Mouse (Mus musculus): ENCODE data around the gene Macrod2. TPM values are rescaled to one million over a fixed set of nuclear protein-coding genes. Genes with fewer than 3 reads are reported as not detected.

Macrod2 gene
- polyA plus RNA-seq, 1 experiment from 2014 or later, result 25.7 TPM

GRCm38 (mm10) chr2:141013443-141014165 is 618.5 kb downstream of the Macrod2 start:
- Histone ChIP-seq H3K36me3 (ENCODE audit: control insufficient read depth, insufficient read depth) (no peaks in the 10 kb centered on the region), H3K9me3 (ENCODE audit: control insufficient read depth) (no peaks in the 10 kb centered on the region), H3K4me1 (replicated peaks; ENCODE audit: control insufficient read depth, insufficient read depth, low read length) (0 out of 2 replicates have a peak, but pooled peaks cover 3% of the 10 kb centered on the region), H3K27ac (ENCODE audit: low read depth, low read length) (no peak overlapping the region), H3K4me3 (ENCODE audit: low read depth, low read length) (no peak overlapping the region), H3K4me2 (replicated peaks; ENCODE audit: low read depth) (no peak overlapping the region), H3K9ac (ENCODE audit: low read depth, low read length) (no peak overlapping the region), H3K27me3 (replicated peaks; ENCODE audit: control insufficient read depth, insufficient read depth, low read length) (no peaks in the 10 kb centered on the region)
- no peak for ATAC-seq
- WGBS, result 62% methylated on average over 8 of the region's 8 CpGs
- TF ChIP-seq CTCF (IDR thresholded peaks at IDR 0.05; ENCODE audit: low read depth), result no peak

GRCm38 (mm10) chr2:141022971-141023370 is 627.9 kb downstream of the Macrod2 start:
- 87% methylated on average over 4 of the region's 4 CpGs for WGBS
- Histone ChIP-seq H3K36me3 (ENCODE audit: control insufficient read depth, insufficient read depth) (no peaks in the 10 kb centered on the region), H3K4me2 (replicated peaks; ENCODE audit: low read depth) (no peak overlapping the region), H3K4me1 (replicated peaks; ENCODE audit: control insufficient read depth, insufficient read depth, low read length) (no peaks in the 10 kb centered on the region), H3K9me3 (ENCODE audit: control insufficient read depth) (no peaks in the 10 kb centered on the region), H3K4me3 (ENCODE audit: low read depth, low read length) (no peak overlapping the region), H3K27ac (ENCODE audit: low read depth, low read length) (no peak overlapping the region), H3K27me3 (replicated peaks; ENCODE audit: control insufficient read depth, insufficient read depth, low read length) (no peaks in the 10 kb centered on the region), H3K9ac (ENCODE audit: low read depth, low read length) (no peak overlapping the region)
- TF ChIP-seq CTCF (IDR thresholded peaks at IDR 0.05; ENCODE audit: low read depth), result no peak
- ATAC-seq, result no peak

GRCm38 (mm10) chr2:141023916-141024315 is 628.8 kb downstream of the Macrod2 start:
- H3K4me1 ChIP-seq (replicated peaks; ENCODE audit: control insufficient read depth, insufficient read depth, low read length), result no peaks in the 10 kb centered on the region
- WGBS, result 60% methylated on average over 7 of the region's 7 CpGs
- no peak overlapping the region for H3K9ac ChIP-seq (ENCODE audit: low read depth, low read length)
- H3K27me3 ChIP-seq (replicated peaks; ENCODE audit: control insufficient read depth, insufficient read depth, low read length), result no peaks in the 10 kb centered on the region
- H3K4me2 ChIP-seq (replicated peaks; ENCODE audit: low read depth), result no peak overlapping the region
- no peak for ATAC-seq
- H3K36me3 ChIP-seq (ENCODE audit: control insufficient read depth, insufficient read depth), result no peaks in the 10 kb centered on the region
- TF ChIP-seq CTCF (IDR thresholded peaks at IDR 0.05; ENCODE audit: low read depth), result no peak
- no peak overlapping the region for H3K4me3 ChIP-seq (ENCODE audit: low read depth, low read length)
- H3K9me3 ChIP-seq (ENCODE audit: control insufficient read depth), result no peaks in the 10 kb centered on the region
- no peak overlapping the region for H3K27ac ChIP-seq (ENCODE audit: low read depth, low read length)

GRCm38 (mm10) chr2:141024316-141025043 is 629.4 kb downstream of the Macrod2 start:
- TF ChIP-seq CTCF (IDR thresholded peaks at IDR 0.05; ENCODE audit: low read depth), result no peak
- Histone ChIP-seq H3K27me3 (replicated peaks; ENCODE audit: control insufficient read depth, insufficient read depth, low read length) (no peaks in the 10 kb centered on the region), H3K9me3 (ENCODE audit: control insufficient read depth) (no peaks in the 10 kb centered on the region), H3K36me3 (ENCODE audit: control insufficient read depth, insufficient read depth) (no peaks in the 10 kb centered on the region), H3K4me2 (replicated peaks; ENCODE audit: low read depth) (no peak overlapping the region), H3K4me1 (replicated peaks; ENCODE audit: control insufficient read depth, insufficient read depth, low read length) (no peaks in the 10 kb centered on the region), H3K27ac (ENCODE audit: low read depth, low read length) (no peak overlapping the region), H3K9ac (ENCODE audit: low read depth, low read length) (no peak overlapping the region), H3K4me3 (ENCODE audit: low read depth, low read length) (no peak overlapping the region)
- ATAC-seq, result no peak
- 71% methylated on average over 6 of the region's 6 CpGs for WGBS

GRCm38 (mm10) chr2:141056685-141057454 is 661.8 kb downstream of the Macrod2 start:
- TF ChIP-seq CTCF (IDR thresholded peaks at IDR 0.05; ENCODE audit: low read depth), result no peak
- ATAC-seq, result no peak
- WGBS, result 57% methylated on average over 4 of the region's 4 CpGs

GRCm38 (mm10) chr2:141057455-141057833 is 662.3 kb downstream of the Macrod2 start:
- TF ChIP-seq CTCF (IDR thresholded peaks at IDR 0.05; ENCODE audit: low read depth), result no peak
- Histone ChIP-seq H3K36me3 (ENCODE audit: control insufficient read depth, insufficient read depth) (no peaks in the 10 kb centered on the region), H3K9ac (ENCODE audit: low read depth, low read length) (no peak overlapping the region), H3K9me3 (ENCODE audit: control insufficient read depth) (no peaks in the 10 kb centered on the region), H3K4me2 (replicated peaks; ENCODE audit: low read depth) (no peak overlapping the region), H3K4me1 (replicated peaks; ENCODE audit: control insufficient read depth, insufficient read depth, low read length) (no peaks in the 10 kb centered on the region), H3K27ac (ENCODE audit: low read depth, low read length) (no peak overlapping the region), H3K4me3 (ENCODE audit: low read depth, low read length) (no peak overlapping the region), H3K27me3 (replicated peaks; ENCODE audit: control insufficient read depth, insufficient read depth, low read length) (no peaks in the 10 kb centered on the region)
- ATAC-seq, result no peak
- 70% methylated on average over 4 of the region's 4 CpGs for WGBS

More at GRCm38 (mm10) chr2:141056685-141057454, 661.8 kb downstream of the Macrod2 start:
- no peaks in the 10 kb centered on the region for H3K36me3 ChIP-seq (ENCODE audit: control insufficient read depth, insufficient read depth)
- no peaks in the 10 kb centered on the region for H3K4me1 ChIP-seq (replicated peaks; ENCODE audit: control insufficient read depth, insufficient read depth, low read length)
- H3K4me3 ChIP-seq (ENCODE audit: low read depth, low read length), result no peak overlapping the region
- H3K27ac ChIP-seq (ENCODE audit: low read depth, low read length), result no peak overlapping the region
- no peak overlapping the region for H3K9ac ChIP-seq (ENCODE audit: low read depth, low read length)
- no peak overlapping the region for H3K4me2 ChIP-seq (replicated peaks; ENCODE audit: low read depth)
- H3K27me3 ChIP-seq (replicated peaks; ENCODE audit: control insufficient read depth, insufficient read depth, low read length), result no peaks in the 10 kb centered on the region
- H3K9me3 ChIP-seq (ENCODE audit: control insufficient read depth), result no peaks in the 10 kb centered on the region

All from intestine, postnatal 0 days (tissue).